Mouse (Mus musculus): ENCODE results near the gene Zbtb32.

Zbtb32 gene

DNA sequence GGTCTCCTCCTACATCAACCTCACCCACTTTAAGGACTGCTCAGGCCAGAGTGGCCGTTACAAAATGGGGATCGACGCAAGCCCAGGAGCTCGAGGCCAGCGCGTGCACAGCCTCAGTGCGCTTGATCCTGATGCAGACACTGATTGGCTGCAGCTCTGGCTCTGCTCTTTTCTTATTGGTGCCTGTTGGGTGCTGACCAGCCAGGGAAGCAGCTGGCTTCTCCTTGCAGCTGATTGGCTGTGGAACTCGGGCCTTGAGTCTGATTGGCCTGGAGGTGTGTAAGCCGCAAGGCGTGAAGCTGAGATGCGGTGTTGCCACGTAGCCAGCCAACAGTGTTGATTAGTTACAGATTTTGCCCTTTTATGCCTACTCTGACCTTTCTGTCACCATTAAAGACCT is at the start of gene Zbtb32:
Zbtb32 (minus strand) TSS at position 124 of the 400 bp plus-strand sequence.
- no peak for DNase-seq (ENCODE audit: low spot score in 2 of 2)

- DNase-seq (ENCODE audit: low spot score in 2 of 2): no peak
These were observed 40.4 kb upstream of the Zbtb32 start for GRCm38 (mm10) chr7:30639083-30639482.

GRCm38 (mm10) chr7:30636395-30636794 is 37.7 kb upstream of the Zbtb32 start:
- no peak for DNase-seq (ENCODE audit: low spot score in 2 of 2)

- DNase-seq (ENCODE audit: low spot score in 2 of 2): no peak
These were observed 37.0 kb upstream of the Zbtb32 start, which contains the start of gene Etv2 for GRCm38 (mm10) chr7:30635752-30636151. Gene Etv2, minus strand, starts transcription at chr7:30635852.

DNA sequence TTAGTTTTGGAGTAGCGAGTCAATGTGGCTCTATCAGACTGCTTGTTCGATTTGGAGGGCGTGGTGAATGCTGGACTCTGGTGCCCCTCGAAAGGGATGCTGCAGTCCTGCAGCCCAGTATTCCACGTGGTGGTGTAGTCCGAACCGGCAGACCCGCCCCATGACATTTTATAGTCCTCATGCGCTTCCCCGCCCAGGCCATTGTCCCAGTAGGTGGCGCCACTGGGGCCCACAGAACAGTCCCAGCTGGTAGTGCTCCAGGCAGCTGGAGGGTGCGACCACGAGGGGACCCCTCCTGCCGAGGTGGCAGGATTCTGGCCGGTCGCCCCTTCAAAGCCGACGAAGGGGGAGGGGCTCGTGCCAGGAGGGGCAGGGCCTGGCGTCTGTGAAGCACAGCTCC is 35.9 kb upstream of the Zbtb32 start:
- no peak for DNase-seq (ENCODE audit: low spot score in 2 of 2)

DNA sequence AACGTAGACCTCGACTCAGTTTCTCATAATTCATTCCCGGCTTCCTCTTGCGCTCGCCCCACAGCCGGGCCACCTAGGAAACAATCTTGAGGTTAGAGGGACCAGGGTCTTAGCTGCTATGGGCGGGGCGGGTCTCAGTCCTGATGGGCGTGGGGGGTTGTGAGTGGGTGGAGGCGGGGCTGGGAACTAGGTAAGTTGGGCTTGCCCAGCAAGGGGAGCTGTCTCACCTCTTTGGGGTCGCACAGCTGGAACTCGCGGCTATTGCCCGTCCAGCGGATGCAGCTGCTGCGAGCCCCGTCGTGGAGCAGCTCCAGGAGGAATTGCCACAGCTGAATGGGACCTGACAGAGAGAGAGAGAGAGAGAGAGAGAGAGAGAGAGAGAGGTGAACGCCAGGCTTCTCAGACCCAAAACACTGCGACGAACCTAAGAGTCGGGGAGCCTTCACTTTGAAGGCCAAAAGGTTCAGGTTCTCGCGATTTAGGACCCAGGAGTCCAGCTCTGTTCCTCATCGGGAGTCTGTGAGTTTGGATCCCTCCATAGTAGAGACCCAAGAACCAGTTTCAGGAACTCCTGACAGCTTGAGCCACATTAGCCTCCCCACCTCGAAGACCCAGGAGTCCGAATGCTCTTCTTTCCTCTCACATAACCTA is 35.2 kb upstream of the Zbtb32 start:
- DNase-seq (ENCODE audit: low spot score in 2 of 2): no peak

DNA sequence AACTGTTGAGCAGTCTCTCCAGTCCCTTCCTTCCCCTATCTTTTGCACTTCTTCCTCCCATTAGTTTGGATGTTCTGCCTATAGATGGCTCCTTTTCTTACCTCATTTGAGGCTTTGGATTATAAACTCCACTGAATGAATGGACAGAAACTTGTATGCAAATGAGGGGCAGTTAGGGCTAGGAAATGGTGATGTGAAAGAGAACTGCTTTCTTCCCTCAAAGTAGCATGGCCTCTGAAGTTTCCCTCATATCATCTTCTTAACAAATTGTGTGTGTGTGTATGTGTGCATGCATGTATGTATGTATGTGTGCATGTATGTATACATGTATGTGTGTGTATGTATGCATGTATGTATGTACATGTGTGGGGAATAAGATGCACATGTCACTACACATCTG is 30.3 kb upstream of the Zbtb32 start:
- DNase-seq (ENCODE audit: low spot score in 2 of 2): no peak

DNA sequence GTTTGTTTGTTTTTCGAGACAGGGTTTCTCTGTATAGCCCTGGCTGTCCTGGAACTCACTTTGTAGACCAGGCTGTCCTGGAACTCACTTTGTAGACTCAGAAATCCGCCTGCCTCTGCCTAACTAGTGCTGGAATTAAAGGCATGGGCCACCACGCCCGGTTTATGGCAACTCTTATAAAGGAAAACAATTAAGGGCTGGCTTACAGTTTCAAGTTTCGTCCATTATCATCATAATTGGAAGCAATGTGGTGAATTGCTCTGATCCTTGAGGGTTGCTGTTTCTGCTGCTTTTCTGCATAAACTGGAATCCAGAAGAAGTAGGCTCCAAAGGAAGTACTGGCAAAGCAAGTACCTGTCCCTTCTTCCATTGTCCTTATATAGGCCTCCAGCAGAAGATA is 27.9 kb upstream of the Zbtb32 start:
- DNase-seq (ENCODE audit: low spot score in 2 of 2): no peak

DNA sequence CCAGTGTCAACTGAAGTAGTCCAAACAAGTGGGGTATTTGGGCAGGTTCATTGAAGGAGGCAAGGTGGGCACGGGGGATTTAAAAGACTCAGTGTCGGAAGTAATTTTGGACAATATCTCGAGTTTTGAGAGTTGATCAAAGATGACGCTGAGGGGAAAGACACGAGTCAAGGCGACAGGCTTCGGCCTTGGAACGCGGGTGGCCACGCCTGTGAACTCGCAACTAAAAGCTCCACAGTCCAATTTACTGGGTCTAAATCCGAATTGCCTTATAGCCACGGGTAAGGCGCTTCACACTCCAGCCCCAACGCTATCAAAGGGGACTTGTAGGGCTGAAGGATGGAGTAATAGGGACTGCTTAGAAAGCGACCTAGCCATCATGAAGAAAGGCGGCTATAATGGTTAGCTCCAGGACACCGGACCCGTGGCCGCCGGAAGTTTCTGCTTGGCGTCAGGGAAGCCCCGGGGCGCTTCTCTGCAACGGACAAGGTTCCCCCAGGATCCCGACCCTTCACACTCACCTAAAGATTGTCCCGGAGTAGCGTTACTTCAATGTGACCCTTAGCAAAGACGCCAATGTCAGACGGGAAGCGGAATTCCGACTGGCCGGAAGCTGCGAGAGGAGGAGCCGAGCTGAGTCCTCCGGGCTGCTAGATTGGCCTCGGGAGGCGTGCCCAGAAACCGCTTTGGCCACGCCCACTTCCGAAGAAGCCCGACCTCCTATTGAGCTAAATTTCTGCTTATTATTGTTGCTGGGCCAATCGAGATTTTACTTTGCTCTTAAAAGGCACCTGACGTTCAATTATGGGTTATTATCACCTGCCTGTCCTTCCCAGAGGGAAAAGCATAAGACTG is 27.0 kb upstream of the Zbtb32 start, which contains the start of gene Cox6b1:
Cox6b1 (minus strand) TSS at position 622 of the 855 bp plus-strand sequence.
- peak; percentile 78 to 83 for DNase-seq (ENCODE audit: low spot score in 2 of 2)

DNA sequence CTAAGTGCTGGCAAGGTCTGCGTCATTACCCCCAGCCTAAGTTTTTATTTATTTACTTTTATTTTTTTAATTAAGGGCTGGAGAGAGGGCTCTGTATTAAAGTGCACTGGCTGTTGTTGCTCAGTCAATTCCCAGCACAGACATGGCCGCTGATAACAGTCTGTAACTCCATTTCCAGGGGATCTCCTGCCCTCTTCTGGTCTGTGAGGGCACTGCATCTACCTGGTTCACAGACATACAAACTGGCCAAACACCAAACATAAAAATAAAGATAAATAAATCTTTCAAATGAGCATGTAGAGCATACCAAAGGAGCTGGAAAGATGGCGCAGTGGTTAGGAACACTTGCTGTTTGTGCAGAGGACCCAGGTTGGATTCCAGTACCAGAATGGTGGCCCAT is 20.5 kb upstream of the Zbtb32 start:
- no peak for DNase-seq (ENCODE audit: low spot score in 2 of 2)

DNA sequence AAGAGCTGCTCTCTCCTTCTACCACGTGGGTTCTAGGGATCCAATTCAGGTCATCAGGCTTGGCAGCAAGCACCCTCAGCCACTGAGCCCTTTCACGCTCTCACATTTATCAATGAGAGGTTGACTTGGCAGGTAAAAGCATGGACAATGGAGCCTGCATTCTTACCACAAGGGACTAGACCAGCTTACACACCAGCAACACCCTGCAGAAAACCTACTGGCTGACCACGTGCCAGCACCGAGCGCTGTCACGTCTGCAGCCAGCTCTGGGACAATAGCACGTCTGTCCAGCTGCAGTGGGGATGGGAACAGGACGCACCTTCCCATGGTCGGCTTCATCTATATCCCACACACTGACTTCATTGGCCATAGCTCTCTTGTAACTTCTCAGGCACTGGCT is 19.9 kb upstream of the Zbtb32 start:
- DNase-seq (ENCODE audit: low spot score in 2 of 2): no peak

- DNase-seq (ENCODE audit: low spot score in 2 of 2): no peak
These were observed 16.5 kb upstream of the Zbtb32 start for GRCm38 (mm10) chr7:30615049-30615760.

GRCm38 (mm10) chr7:30614454-30614853 is 15.7 kb upstream of the Zbtb32 start:
- DNase-seq (ENCODE audit: low spot score in 2 of 2): no peak

- peak; percentile 38 to 45 for DNase-seq (ENCODE audit: low spot score in 2 of 2)
These were observed 14.9 kb upstream of the Zbtb32 start for GRCm38 (mm10) chr7:30613529-30614112.

- no peak for DNase-seq (ENCODE audit: low spot score in 2 of 2)
These were observed 14.1 kb upstream of the Zbtb32 start, which contains the start of gene Upk1a for GRCm38 (mm10) chr7:30612654-30613402. Gene Upk1a, minus strand, starts transcription at chr7:30612847.

DNA sequence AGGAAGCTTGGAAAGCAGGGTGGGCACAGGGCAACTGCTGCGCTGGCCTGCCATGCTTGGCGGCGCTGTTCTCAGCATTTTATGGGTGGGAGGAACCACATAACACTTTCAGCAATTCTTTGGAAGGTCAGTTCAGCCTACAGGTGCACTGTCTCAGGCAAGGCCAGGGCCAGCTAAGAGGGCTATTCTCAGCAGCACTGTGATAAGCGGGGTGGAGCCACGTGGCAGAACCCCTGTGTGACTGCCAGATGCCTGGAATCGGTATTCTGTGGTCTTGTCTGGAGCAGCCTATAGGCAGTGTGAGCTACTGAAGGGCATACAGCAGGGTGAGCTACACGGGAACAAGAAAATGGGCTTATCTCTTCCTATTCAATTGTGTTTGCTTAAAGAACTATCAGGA is 11.3 kb upstream of the Zbtb32 start:
- DNase-seq (ENCODE audit: low spot score in 2 of 2): no peak

DNA sequence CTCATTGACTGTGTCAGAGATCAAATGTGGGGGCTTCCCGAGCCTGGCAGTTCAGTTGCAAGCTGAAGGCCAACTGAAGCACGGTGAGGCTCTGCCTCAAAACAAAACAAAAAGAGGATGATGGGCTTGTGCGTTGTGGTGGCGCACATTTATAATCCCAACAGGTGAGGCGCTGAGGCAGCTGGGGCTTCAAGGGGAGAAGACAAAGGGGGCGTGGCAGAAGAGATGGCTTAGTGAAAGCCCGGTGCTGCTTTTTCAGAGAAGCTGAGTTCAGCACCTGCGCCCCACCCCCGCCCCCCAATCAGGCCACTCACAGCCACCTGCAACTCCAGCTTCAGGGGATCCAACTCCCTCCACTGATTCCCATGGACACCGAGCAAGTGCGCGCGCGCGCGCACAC is 9.8 kb upstream of the Zbtb32 start:
- DNase-seq (ENCODE audit: low spot score in 2 of 2): no peak

DNA sequence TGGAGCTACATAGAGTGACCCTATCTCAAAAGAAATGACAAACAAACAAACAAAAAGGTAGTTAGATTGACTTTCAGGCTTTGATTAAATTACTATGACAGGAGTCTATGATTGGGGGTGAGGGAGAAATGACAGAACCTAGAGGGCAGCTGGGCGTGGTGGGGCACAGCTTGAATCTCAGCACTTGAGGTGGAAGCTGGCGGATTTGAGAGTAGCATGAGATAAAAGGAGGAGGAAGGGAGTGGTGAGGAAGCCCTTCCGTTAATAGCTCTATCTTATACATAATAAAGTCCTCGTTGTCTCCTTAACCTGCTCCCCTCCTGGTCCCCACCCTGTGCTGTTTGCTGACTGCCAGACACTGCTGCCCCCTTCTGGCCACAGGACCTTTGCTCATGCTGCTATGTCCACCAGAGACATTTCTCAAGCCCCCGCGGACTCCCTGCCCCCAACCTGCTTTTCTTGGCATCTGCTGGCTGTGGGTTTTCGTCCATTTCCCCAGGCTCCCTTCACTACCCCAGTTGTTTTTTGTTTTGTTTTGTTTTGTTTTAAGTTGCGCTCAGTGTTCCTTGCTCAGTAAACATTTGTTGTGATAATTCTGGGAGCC is 9.1 kb upstream of the Zbtb32 start:
- DNase-seq (ENCODE audit: low spot score in 2 of 2): no peak

DNA sequence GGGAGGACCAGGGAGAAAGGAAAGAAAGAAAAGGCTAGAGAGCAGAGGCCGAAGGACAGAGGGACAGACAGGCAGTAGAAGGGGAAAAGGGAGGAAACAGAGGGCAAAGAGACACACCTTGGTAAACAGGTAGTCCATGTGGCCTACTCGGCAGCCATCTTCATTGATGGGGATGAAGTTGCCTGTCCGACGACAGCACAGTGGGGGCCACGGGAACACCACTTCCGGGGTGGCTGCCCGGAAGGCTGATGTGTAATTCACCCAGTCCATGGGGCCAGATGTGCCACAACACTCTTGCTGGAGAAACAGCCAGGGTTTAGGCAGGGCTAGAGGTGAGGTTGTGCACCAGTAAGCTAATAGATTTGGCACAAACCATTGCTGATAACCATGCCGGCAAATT is 6.2 kb upstream of the Zbtb32 start:
- no peak for DNase-seq (ENCODE audit: low spot score in 2 of 2)

DNA sequence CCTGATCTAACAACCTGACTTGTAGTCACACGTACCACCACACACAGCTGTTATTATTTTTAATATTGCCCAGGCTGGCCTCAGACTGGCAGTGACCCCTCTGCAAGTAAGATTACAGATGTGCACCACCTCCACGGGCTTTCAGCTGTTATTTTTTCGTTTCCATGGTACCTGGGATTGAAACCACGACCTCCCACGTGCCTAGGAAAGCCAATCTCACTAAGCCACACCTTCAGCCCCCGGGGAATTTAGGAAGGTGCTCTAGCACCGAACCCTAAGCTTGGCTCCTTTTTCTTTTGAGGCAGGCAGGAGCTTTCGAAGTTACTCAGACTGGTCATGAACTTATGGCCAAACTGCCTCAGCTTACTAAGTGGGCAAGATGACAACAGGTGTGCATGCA is 5.7 kb upstream of the Zbtb32 start:
- DNase-seq (ENCODE audit: low spot score in 2 of 2): no peak

GRCm38 (mm10) chr7:30602583-30602982 is 3.9 kb upstream of the Zbtb32 start:
- no peak for DNase-seq (ENCODE audit: low spot score in 2 of 2)

All from frontal cortex, postnatal 36 days (tissue).